Mouse (Mus musculus): ENCODE data around the gene Usp54.

DNA sequence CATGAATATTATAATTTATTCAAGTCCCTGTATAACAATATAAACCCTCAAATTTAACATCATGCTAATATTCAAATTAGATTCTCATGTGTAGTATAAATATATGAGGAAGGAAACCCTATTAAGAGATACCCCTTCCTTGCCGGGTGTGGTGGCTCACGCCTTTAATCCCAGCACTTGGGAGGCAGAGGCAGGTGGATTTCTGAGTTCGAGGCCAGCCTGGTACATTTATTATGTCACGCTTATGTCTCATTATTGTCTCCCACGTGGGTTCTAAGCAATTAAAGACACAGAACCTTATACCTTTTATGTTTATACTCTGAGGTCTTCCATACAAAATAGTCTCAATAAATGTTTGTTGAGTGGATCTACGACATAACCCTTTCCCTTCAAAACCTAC, 2.2 kb downstream of the Usp54 start:
- TF ChIP-seq POLR2A (IDR thresholded peaks at IDR 0.05; ENCODE audit: low read depth, low read length): no peak
- no peak for TF ChIP-seq CTCF (IDR thresholded peaks at IDR 0.05; ENCODE audit: borderline replicate concordance, insufficient read depth, low read length)
